15 mouse cellular contexts compared by ENCODE assay signal in genomic region chr13:7146337-7146736, GRCm38 (mm10).
"Had no signal": no experiment of that assay in that cellular context is flagged by ENCODE, and none has a peak within 500 bp of the region (broad histone marks: within the 10 kb centered on the region; RNA-seq: fewer than 3 reads in every experiment).

No protein-coding gene starts in this region.

- H3K4me2 ChIP-seq: liver, embryonic 11.5 days; liver, embryonic 15.5 days; neural tube, embryonic 15.5 days had no signal

- H3K4me3 ChIP-seq: left cerebral cortex, adult 2 months; limb, embryonic 10.5 days; liver, embryonic 15.5 days; myocyte; neural tube, embryonic 15.5 days had no signal

- H3K36me3 ChIP-seq: limb, embryonic 10.5 days; liver, embryonic 15.5 days; neural tube, embryonic 15.5 days had no signal

- H3K27me3 ChIP-seq: liver, embryonic 15.5 days; neural tube, embryonic 15.5 days had no signal

- DNase-seq: kidney, adult 9 months; kidney, postnatal 25 days; lung, adult 2 months; lung, postnatal 10 days; right cerebral cortex, adult 18-20 months; right cerebral cortex, postnatal 25 days; thymus, postnatal 36 days had no signal

- H3K9ac ChIP-seq: liver, embryonic 15.5 days; neural tube, embryonic 15.5 days had no signal

- H3K27ac ChIP-seq: left cerebral cortex, adult 2 months; limb, embryonic 10.5 days; liver, embryonic 15.5 days; macrophage; neural tube, embryonic 15.5 days had no signal

- ATAC-seq: intestine, postnatal 0 days had no signal

- H3K4me1 ChIP-seq: limb, embryonic 10.5 days; liver, embryonic 15.5 days; neural tube, embryonic 15.5 days had no signal

- H3K9me3 ChIP-seq: limb, embryonic 10.5 days; liver, embryonic 15.5 days; neural tube, embryonic 15.5 days had no signal
